10 mouse cellular contexts compared by ENCODE assay signal in genomic region chr2:109941973-109942444, GRCm38 (mm10). TPM values are rescaled to one million over a fixed set of nuclear protein-coding genes. Genes with fewer than 3 reads are reported as not detected.
DNase-seq lines count a peak whose midpoint lies in the region; ATAC-seq and TF ChIP-seq lines count a peak whose summit lies in the region.
"Had no signal": no experiment of that assay in that cellular context is flagged by ENCODE, and none has a peak within 500 bp of the region (broad histone marks: within the 10 kb centered on the region; RNA-seq: fewer than 3 reads in every experiment).

No protein-coding gene starts in this region.

- WGBS in liver, postnatal 0 days (ENCODE audit: insufficient replicate concordance): 57% methylated on average over 5 of the region's 5 CpGs
- 77% methylated on average over 5 of the region's 5 CpGs for WGBS in liver, embryonic 12.5 days (ENCODE audit: insufficient replicate concordance)
- 25% methylated on average over 5 of the region's 5 CpGs for WGBS in embryonic facial prominence, embryonic 15.5 days
- WGBS in hindbrain, embryonic 14.5 days: 15% methylated on average over 5 of the region's 5 CpGs

- no peaks in the 10 kb centered on the region for H3K36me3 ChIP-seq in liver, postnatal 0 days (replicated peaks; ENCODE audit: insufficient read depth, low read length)
- H3K36me3 ChIP-seq in liver, embryonic 12.5 days: no peaks in the 10 kb centered on the region
- H3K36me3 ChIP-seq in embryonic facial prominence, embryonic 15.5 days: no peaks in the 10 kb centered on the region
- H3K36me3 ChIP-seq in hindbrain, embryonic 14.5 days (replicated peaks; ENCODE audit: control insufficient read depth, insufficient read depth): no peaks in the 10 kb centered on the region

- ATAC-seq in liver, postnatal 0 days: peak; percentile 56
- no peak for ATAC-seq in liver, embryonic 12.5 days
- ATAC-seq in embryonic facial prominence, embryonic 15.5 days (ENCODE audit: insufficient number of reproducible peaks, low FRiP score, low TSS enrichment, low read depth): peak; percentile 69
- ATAC-seq in hindbrain, embryonic 14.5 days (ENCODE audit: low FRiP score): peak; percentile 50; the same call in 1 of the 2 replicates

- H3K9me3 ChIP-seq in liver, postnatal 0 days (ENCODE audit: low read length): no peaks in the 10 kb centered on the region
- no peaks in the 10 kb centered on the region for H3K9me3 ChIP-seq in liver, embryonic 12.5 days (replicated peaks)
- H3K9me3 ChIP-seq in embryonic facial prominence, embryonic 15.5 days (replicated peaks): no peaks in the 10 kb centered on the region
- no peaks in the 10 kb centered on the region for H3K9me3 ChIP-seq in hindbrain, embryonic 14.5 days (ENCODE audit: control insufficient read depth, low read length)

- H3K9ac ChIP-seq in liver, postnatal 0 days (replicated peaks): no peak overlapping the region
- no peak overlapping the region for H3K9ac ChIP-seq in liver, embryonic 12.5 days
- no peak overlapping the region for H3K9ac ChIP-seq in embryonic facial prominence, embryonic 15.5 days
- H3K9ac ChIP-seq in hindbrain, embryonic 14.5 days: no peak overlapping the region
- H3K9ac ChIP-seq: liver, embryonic 14.5 days had no signal

- no peak for TF ChIP-seq EP300 in liver, postnatal 0 days (IDR thresholded peaks at IDR 0.05; ENCODE audit: low read depth)

- no peak for TF ChIP-seq CTCF in liver, postnatal 0 days (IDR thresholded peaks at IDR 0.05; ENCODE audit: low read depth)

- H3K27ac ChIP-seq in liver, postnatal 0 days (ENCODE audit: low read depth): peak overlapping the region; percentile 8; the same call in 1 of the 2 replicates
- H3K27ac ChIP-seq in liver, embryonic 12.5 days: no peak overlapping the region
- peak overlapping the region; percentile 31; the same call in 1 of the 2 replicates for H3K27ac ChIP-seq in embryonic facial prominence, embryonic 15.5 days (replicated peaks)
- H3K27ac ChIP-seq in hindbrain, embryonic 14.5 days: no peak overlapping the region
- H3K27ac ChIP-seq: liver, embryonic 14.5 days had no signal

- no peak overlapping the region for H3K4me2 ChIP-seq in liver, postnatal 0 days (ENCODE audit: low read depth, low read length)
- no peak overlapping the region for H3K4me2 ChIP-seq in liver, embryonic 12.5 days
- H3K4me2 ChIP-seq in embryonic facial prominence, embryonic 15.5 days (replicated peaks): no peak overlapping the region
- H3K4me2 ChIP-seq in hindbrain, embryonic 14.5 days (replicated peaks): no peak overlapping the region

- no peak for DNase-seq in liver, postnatal 0 days
- no peak for DNase-seq in hindbrain, embryonic 14.5 days (ENCODE audit: low spot score)
- DNase-seq in retina, postnatal 1 day: peak; percentile 58
- no peak for DNase-seq in cerebellum, postnatal 14 days
- no peak for DNase-seq in layer of hippocampus, adult 11-12 months (ENCODE audit: low spot score)
- no peak for DNase-seq in cerebellum, adult 18-20 months
- DNase-seq: thymus, adult 18-20 months had no signal

- H3K4me3 ChIP-seq in liver, postnatal 0 days (ENCODE audit: low read depth, low read length): no peak overlapping the region
- no peak overlapping the region for H3K4me3 ChIP-seq in liver, embryonic 12.5 days
- H3K4me3 ChIP-seq in embryonic facial prominence, embryonic 15.5 days (replicated peaks): no peak overlapping the region
- no peak overlapping the region for H3K4me3 ChIP-seq in hindbrain, embryonic 14.5 days (replicated peaks; ENCODE audit: low read length)

- no peaks in the 10 kb centered on the region for H3K4me1 ChIP-seq in liver, postnatal 0 days (ENCODE audit: insufficient read depth)
- peaks cover 14% of the 10 kb centered on the region; the same call in 1 of the 2 replicates for H3K4me1 ChIP-seq in liver, embryonic 12.5 days
- peaks cover 22% of the 10 kb centered on the region for H3K4me1 ChIP-seq in embryonic facial prominence, embryonic 15.5 days
- H3K4me1 ChIP-seq in hindbrain, embryonic 14.5 days (replicated peaks; ENCODE audit: control insufficient read depth, insufficient read depth, low read length): peaks cover 34% of the 10 kb centered on the region

- H3K27me3 ChIP-seq in liver, postnatal 0 days (ENCODE audit: insufficient read depth, low read length): no peaks in the 10 kb centered on the region
- H3K27me3 ChIP-seq in liver, embryonic 12.5 days (replicated peaks): no peaks in the 10 kb centered on the region
- H3K27me3 ChIP-seq in embryonic facial prominence, embryonic 15.5 days: no peaks in the 10 kb centered on the region
- no peaks in the 10 kb centered on the region for H3K27me3 ChIP-seq in hindbrain, embryonic 14.5 days (ENCODE audit: control insufficient read depth, insufficient read depth, low read length)

RNA-seq across cellular contexts. Expression of gene Lgr4, which starts 24.6 kb away (rescaled TPM):
- 3.9 and 4.2 TPM in 2 replicates for polyA plus RNA-seq in liver, postnatal 0 days (2015; fragmentation: Nextera tagmentation; extraction: Ambion mirVana)
- polyA plus RNA-seq in liver, embryonic 12.5 days (2016; fragmentation: Nextera tagmentation; extraction: Ambion mirVana): 5.8 and 6.0 TPM in 2 replicates
- 20.7 and 23.3 TPM in 2 replicates for polyA plus RNA-seq in embryonic facial prominence, embryonic 15.5 days (2015; fragmentation: Nextera tagmentation; extraction: Ambion mirVana)
- polyA plus RNA-seq in hindbrain, embryonic 14.5 days (2014; fragmentation: Nextera tagmentation; extraction: Ambion mirVana): 13.1 and 13.6 TPM in 2 replicates

RNA-seq across cellular contexts. Expression of gene Lin7c, which starts 51.4 kb away (rescaled TPM):
- 16.2 and 17.5 TPM in 2 replicates for polyA plus RNA-seq in liver, postnatal 0 days (2015; fragmentation: Nextera tagmentation; extraction: Ambion mirVana)
- polyA plus RNA-seq in liver, embryonic 12.5 days (2016; fragmentation: Nextera tagmentation; extraction: Ambion mirVana): 29.9 and 31.6 TPM in 2 replicates
- polyA plus RNA-seq in embryonic facial prominence, embryonic 15.5 days (2015; fragmentation: Nextera tagmentation; extraction: Ambion mirVana): 57.4 and 64.4 TPM in 2 replicates
- polyA plus RNA-seq in hindbrain, embryonic 14.5 days (2014; fragmentation: Nextera tagmentation; extraction: Ambion mirVana): 224 and 251 TPM in 2 replicates

Comparison
In these comparisons a context has a peak if more than half of its experiments do, and no peak if none do; other contexts are left out.
1. H3K27ac ChIP-seq: peak in liver, postnatal 0 days (single experiment) and embryonic facial prominence, embryonic 15.5 days (single experiment); none in liver, embryonic 12.5 days (single experiment) and hindbrain, embryonic 14.5 days (single experiment).